Mouse (Mus musculus) T-helper 2 cell (primary cell): ENCODE measurements around the gene Rpl27a.

Experiments
- in situ Hi-C: fragments of 300-600 bp; cut with MboI, MseI; formaldehyde crosslinking; loops from one replicate; pipeline ENCODE4 v1.15.1; 2025; ENCODE audit warnings: high pct_unique_total_duplicates

Rpl27a gene

DNA sequence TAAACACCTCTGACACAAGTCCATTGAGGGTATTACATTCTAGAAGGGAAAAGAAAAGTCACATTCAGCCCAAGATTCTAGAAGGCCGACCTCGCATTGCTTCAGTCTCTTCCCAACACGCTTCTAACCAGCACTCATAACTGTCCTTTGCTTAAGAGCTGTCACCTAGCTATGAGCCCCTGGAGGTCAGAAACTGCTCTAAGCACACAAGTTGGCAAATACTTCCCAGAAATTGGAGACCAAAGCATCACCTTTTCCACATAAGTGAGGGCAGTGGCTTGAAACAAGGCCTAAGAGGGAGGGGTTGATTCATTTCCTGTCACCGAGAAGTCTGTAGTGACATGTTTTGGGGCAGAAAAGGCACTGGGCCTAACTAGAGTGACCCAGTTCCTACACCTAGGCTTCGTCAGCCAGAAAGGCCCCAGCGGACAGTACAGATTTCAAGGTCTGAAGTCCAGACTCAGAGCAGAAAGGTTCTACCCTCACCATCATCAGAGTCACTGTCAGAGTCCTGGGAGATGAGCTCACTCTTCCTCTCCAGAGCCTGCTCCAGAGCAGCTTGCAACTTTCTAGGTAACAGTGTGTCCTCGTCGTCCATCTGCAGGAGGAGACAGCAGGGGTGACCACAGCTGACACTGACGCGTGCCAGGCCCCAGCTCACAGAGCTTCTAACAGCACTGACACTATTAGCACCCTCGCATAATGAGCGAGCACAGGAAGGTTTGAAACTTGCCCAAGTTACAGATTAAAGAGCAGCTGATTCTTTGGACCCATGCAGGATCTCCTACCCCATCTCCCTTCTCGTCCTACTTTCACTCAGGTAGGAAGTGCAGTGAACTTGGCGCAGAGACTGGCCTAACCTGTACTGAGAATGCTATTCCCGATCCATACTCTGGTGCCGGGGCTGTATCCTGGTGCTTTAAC is 7.1 kb downstream of the Rpl27a start:
- in situ Hi-C loops: no loop called here

DNA sequence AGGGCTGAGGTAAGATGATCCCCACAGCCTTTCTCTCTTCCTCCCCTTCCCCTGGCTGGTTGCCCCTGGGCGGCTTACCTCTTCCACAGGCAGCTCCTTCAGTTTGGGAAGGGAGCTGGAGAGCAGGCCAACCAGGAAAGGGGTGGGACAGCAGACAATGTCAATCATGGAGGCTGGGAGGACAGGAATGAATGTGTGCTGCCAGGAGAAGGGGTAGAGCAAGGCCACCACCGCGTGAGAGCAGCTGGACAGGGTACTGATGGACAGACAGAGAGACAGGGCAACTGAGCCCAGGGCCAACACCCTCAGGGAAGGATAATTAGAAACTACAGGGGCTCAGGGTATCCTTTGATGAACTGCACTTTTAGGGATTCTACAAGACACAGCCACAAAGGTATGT is 8.6 kb downstream of the Rpl27a start:
- in situ Hi-C loops: no loop called here

DNA sequence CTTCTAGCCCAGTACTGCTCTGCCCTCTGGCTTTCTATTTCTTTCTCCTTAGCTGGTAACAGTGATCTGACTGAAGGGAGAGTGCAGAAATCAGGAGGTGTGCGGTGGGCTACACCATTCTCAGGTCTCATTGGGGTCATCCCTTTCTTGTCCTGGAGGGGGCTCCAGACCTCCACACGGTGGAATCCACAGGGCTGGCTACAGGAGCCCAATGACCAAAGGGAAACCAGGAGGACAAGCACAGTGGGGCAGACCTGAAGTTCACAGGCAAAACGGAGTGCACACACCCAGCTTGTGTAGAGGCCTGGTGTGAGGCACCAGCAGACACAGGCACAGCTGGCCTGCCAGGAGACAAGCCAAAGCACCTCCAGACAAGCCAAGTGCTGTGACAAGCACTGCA is 9.4 kb downstream of the Rpl27a start:
- in situ Hi-C loops: no loop called here

DNA sequence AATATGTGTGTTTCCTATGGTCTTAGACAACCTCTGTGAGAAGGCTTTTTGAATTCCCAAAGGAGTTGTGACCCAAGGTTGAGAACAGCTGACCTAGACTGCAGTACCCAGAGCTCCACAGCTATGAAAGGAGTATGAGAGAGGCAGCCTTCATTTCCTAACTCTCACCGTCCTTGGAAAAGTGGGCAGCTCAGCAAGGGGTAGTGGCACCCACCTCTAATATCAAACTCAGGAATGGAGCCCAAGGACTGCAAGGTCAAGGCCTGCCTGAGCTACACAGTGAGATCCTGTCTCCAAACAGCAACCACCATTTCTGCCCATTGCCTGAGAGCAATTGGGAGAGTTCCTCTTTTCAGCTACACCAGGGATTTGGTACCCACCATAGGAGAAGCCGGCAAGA is 10.8 kb downstream of the Rpl27a start:
- in situ Hi-C loops: no loop called here

DNA sequence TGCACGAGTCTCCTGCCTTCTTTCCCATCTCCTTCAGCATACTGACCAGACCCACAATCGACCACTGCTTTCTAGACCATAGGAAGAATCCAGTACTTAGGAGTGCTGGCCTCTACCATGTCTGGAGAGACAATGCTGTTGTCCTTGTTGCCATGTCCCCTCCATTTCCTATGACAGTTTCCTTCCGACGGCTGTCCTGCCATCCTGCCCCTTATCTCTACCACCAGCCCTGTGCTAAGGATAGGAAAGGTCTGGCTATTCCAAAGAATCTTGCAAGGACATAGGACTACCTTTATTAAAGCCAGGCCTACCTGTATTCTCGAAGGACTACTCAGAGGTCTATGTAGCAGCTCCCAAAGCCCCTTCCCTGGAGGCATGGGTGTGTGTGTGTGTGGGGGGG is 12.6 kb downstream of the Rpl27a start:
- in situ Hi-C loops: no loop called here

DNA sequence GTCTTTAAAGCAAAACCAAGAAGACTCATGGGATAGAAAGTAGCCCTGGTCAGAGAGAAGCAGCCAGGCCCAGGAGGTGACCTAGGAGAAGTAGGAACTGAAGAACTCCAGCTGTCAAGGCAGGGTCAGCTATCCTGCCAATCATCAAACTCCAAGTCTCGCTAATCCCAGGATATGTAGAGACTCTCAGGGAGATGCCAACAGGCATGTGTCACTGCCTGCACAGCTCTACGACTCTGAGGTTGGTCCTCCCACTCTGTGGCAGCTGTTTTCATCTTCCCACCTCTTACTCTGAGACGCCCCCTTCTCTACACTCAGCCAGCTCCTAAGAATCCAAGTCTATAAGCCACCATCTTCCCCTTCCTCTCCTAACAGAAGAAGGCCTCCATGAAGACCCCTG is 13.7 kb downstream of the Rpl27a start:
- in situ Hi-C loops: no loop called here

DNA sequence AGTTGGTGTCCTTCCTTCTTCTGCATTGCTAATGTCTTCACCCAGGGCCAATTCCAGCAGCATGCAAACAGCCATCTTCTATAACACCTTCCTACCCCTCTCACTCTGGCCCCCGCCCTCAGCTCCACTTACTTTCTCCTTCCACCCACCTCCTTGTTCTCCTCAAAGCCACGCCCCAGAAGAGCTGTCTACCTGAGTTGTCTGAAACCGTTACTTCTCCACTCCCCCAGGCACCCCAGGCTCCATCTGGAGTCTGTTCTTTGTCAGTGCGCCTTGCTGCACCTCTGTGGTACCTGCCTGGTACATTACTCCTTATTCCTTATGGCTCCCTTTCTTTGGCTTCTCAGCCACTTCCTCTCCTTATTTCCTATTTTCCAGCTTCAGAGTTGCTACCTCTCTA is 14.2 kb downstream of the Rpl27a start:
- in situ Hi-C loops: no loop called here

DNA sequence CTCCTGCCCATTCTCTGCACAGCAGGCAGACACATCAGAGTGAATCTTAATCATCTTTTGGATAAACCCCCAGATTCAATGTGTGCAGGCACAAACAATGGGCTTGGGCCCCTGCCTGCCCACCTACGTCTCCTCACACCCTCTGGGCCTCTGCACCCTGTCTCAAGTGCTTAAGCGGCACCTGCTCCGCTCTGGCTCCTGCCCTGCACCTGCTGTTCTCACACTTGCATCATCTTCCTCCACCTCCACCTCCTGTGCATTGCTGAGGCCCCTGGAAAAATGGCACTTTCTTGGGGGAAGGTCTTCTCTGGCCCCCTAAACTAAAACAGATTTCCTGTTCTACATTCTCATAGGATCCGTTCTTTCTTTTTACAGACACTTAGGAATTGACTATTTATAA is 14.9 kb downstream of the Rpl27a start:
- in situ Hi-C loops: no loop called here

DNA sequence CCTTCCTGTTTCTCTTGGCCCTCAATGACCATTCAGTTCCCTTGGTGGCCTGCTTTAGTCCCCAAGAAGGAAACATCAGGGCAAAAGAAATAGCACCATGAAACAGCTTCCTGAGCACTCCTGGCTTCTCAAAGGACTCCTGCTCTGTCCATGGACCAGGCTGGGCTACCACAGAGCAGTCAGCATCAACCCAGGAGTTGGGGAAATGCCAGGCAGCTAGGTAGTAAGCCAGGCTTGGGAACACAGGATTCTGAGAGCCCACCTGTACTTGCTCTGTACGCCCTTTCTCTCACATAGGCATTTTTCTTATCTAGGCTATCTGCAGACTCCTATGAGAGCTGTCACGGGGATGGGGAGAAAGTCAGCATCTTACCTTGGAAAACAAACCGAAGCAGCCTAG is 16.0 kb downstream of the Rpl27a start:
- in situ Hi-C loops: no loop called here

DNA sequence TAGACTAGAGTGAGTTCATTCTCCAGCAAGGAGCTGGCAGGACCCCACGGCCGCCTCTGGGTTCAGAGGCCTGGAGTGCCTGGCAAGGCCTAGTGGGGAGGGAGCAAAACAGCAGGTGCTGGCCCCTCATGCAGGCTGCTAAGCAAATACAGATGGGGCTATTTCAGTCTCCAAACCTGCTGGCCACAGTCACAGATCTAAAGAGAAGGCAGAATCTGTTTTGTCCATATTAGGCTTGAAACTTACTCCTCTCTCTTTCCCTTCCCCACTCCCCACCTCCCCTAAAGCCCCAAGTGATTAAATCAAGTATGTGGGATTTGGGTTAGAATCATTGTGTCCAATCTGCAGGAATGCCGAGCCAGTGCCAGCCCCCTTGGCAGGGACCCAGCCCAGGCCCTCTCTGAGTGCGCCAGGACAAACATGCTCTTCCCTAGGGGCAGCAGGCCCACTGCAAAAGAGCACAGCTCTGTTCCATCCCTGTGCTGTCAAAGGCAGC is 17.6 kb downstream of the Rpl27a start:
- in situ Hi-C loops: no loop called here

DNA sequence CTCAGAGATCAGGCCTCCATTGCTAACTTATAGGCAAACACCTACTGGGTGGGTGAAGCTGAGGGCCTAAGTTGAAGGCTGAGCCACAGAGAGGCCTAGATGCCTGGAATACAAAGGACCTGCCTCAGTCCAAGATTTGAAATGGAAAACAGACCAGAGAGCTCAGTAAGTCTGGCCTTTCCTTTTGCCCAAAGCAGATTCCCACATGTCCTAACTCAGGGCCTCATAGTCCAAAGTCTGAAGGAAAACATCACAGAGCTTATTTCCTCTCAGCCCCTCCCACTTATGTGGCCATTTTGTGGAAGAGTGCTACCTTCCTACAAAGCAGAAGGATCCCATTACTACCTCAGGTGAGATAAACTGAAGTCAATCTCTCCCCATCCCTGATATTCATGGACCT is 22.0 kb downstream of the Rpl27a start:
- in situ Hi-C loops: loop anchor here (5.0 kb wide), 1 partner anchor 71 kb away; no protein-coding TSS in a partner anchor

DNA sequence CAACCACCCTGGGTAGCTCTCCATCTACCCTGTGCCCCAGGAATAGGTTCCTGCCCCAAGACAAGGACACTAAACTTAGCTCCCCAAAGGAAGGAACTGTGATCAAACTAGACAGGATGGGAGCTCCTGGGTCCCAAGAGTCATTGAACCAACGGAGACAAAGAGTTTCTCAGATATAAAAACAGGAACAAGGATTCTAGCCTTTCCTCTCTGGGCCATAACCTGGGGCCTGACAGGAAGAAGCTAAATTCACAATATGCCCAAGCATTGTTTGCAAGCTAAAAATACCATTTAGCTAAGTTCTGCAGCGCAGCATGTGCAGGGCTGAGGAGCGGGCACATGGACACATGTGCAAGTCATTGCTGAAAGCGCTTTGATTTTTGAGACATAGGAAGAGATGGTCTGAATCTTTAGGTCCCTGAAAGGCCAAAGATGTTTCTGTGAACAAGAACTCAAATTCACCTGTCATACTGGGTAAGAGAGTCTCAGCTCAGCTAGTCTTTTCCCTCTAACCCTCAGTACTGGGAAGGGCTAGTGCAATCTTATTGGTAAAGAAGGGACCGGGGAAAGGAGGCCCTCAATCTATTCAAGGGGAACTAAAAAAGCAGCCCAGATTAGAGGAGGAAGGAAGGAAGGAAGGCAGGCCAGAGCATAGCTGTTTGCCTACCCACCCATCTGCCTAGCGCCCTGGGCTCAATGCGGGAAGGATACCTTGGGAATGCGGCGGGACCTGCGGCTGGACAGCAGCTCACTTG is 22.8 kb downstream of the Rpl27a start:
- in situ Hi-C loops: loop anchor here (5.0 kb wide), 1 partner anchor 71 kb away; no protein-coding TSS in a partner anchor

DNA sequence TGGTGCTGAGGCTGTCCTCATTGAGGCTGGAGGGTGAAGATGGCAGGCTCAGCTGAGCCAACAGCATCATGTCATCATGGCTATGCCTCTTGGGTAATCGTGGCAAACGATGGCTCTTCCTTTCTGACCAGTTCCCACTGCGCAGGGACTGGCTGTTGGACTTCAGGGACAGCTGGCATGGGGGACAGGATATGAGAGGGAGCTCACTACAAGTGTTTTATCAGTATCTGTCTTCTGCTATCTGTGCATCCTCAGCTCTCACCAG is 23.3 kb downstream of the Rpl27a start:
- in situ Hi-C loops: loop anchor here (5.0 kb wide), 1 partner anchor 70 kb away; no protein-coding TSS in a partner anchor

DNA sequence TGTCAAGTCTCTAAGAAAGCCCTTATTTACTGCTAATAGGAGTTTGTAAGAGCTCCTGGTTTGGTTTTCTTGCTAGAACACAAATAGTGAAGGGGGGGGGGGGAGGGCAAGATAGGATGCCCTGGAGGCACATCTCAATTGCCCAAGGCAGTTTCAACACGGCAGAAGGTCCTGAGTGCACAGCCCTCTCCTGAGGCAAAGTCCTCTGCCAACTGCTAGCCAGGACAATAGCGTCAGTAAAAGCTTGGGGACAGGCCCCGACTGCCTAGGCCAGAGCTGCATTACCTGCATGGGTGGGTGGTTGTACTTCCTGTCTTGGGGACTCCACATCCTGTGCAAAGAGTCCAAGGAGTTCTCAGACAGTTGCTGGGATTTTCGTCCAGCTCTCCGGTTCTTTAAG is 25.8 kb downstream of the Rpl27a start:
- in situ Hi-C loops: loop anchor here (5.0 kb wide), 1 partner anchor 68 kb away; no protein-coding TSS in a partner anchor

DNA sequence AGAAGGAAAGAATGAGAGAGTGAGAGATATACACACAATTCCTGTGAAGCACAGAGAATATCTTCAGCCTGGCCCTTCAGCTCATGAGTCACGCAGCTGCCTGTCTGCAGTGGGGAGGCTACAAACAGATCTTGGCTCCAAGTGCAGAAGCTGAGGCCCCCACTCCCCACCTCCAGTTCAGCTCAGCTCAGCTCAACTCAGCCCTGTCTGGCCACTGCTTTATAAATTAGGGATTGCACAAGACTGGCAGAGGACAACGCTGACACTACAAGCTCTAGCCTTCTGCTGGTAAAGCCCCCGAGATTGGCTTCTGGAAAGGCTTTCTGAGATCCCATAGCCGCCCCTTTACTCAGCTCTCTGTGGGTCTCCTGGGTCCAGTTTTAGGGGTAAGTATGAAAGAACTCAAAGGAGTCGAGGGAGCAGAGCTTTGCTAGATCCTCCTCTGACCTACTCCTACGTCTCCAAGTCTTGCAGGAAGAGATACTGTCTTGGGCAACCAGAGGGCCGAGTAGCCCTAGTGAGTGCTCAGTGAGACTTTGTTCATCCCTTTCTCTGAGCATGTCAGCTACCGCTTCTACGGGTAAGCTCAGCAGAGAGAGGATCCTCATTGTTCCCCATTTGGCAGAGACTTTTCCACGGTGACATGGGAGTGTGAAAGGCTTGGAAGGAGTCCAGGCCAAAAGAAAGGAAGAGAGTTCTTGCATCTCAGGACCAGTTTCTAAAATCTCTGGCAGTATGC is 26.5 kb downstream of the Rpl27a start:
- in situ Hi-C loops: no loop called here

DNA sequence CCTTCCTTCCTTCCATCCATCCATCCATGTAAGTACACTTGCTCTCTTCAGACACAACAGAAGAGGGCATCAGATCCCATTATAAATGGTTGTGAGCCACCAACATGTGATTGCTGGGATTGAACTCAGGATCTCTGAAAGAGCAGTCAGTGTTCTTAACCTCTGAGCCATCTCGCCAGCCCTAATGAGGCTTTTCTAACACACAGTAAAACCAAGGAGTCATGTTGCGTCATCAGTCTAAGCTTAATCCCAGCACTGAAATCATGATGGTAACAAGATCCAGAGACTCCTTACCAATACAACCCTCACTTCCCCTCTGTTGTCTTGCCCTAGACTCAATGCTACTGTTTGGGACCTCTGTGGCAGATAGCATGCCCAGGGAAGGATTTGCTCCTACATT is 27.2 kb downstream of the Rpl27a start:
- in situ Hi-C loops: no loop called here

DNA sequence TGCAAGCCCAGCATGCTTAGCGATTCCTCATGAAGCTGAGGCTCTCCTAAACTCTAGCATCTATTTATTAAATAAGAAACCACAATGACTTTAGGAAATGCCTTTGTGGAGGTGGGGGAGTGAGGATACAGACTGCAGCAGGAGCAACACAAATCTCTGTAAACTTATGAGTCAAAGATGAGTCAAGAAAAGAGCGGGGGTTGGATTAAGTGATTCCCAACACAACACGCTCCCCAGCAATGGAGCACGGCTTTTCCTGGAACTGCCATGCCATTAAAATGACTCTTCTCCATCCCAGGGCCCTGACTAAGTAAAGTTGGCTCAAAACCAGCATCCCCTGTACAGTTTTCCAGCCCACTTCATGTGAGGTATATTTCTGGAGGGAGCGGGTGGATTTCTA is 27.8 kb downstream of the Rpl27a start:
- in situ Hi-C loops: no loop called here

DNA sequence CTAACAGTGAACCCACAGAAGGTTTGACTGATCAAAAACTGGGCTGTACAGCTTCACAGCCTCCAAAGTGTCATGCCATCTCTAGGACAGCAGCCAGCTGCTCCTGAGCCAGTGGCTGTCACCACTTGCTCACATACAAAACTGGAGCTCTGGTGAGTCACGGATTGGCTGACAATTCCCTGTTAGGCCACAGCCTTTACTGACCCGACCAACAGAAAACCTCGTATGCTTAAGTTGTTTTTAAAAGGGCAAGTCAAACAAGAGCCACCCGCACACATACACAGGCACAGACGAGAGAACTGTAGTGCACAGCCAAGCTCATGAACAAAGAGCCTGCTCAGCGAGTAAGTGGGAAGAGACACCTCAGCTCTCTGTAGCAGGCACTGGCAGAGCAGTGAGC is 40.6 kb downstream of the Rpl27a start:
- in situ Hi-C loops: no loop called here

DNA sequence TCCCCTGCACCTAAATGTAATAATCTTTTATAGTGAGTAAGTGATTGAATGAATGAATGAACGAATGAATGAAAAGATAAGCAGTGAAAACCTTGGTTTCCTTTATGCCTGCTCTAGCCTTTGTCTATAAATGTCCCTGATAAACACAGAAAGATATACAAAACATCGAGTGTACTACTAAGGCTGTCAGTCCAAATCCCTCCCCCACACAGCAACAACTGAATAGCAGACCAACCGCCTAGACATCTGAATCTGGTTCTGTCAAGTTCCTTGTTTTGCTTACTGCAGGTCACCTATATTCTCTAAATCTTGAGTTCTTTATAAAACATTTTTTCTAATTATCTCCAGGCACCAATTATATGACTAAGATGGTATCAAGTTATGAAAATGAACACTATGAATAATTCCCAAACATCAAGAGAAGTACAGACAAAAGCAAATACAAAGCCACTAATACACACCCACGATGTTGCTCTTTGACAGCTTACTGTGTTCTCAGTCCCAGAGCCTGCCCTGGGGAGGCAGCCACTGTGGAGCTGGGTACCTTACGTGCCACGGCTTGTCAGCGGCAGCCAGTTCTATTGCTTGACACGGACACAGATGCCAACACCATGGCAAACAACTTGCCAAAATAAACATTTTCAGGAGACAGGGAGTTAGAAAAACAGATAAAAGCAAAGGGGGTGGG is 42.7 kb downstream of the Rpl27a start:
- in situ Hi-C loops: no loop called here

DNA sequence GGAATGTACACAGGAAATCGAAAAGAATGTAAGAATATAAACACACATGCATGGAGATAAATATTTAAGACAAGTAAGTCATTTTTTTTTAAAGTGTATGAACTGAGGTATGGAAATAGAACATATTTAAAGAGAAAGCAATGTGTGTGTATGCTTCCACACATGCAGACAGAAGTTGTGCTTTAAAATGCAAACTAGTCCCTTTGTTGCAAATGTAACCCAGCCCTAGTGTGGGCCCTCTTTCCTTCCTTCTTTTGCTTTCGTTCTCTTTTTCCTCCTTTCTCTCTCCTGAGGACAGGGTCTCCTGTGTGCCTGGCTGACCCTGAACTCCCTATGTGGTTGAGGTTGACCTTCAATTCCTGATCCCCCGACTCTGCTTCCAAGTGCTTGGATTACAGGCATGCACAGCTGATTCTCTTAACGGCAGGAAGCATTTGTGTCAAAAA is 43.2 kb downstream of the Rpl27a start:
- in situ Hi-C loops: no loop called here

DNA sequence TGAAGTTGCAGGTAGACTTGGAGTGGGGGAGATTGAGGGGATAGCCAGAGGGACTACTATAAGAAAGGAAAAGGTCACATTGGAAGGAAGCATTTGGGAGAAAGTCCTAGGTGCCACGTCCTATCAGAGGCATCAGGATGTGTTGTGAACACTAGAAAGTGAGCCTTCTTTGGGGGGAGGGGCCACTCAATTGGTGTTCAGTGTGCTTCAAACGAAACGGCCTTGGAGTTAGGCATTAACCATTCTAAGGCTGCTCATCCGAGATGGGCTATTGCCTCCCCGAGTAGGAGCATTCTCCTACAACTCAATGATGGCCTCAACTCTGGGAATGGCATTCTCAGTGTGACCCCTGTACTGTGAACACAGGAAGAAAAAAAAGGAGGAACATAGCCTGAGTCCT is 43.7 kb downstream of the Rpl27a start:
- in situ Hi-C loops: no loop called here
